Mouse (Mus musculus): ENCODE measurements around the gene Pou3f1.

The Pou3f1 gene

DNA sequence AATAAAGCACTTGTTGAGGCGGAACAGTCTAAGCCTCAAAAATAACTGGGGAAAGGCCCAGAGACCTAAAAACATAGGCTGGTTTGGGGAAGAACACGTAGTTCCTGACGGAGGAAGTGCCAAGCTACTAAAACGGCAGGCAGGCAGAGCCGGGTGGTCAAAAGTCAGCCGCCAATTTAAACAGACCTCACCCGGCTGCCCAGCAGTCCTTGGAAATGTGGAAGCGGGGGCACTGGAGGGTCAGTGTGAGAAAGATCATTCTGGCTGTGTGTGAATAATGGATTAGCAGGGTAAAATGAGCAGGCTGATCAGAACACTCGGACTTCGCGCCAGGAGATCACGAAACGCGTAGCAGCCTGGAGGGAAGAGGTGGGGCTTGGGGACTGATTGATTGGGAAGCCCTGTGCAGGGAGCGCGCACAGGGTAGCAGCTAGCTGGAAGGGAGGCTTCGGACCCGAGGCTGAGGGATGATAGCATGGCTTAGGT lies 53.4 kb downstream of the Pou3f1 start:
- DNase-seq (ENCODE audit: low spot score in 2 of 2): no peak
